Mouse (Mus musculus): ENCODE measurements around the gene Nobox. TPM values are rescaled to one million over a fixed set of nuclear protein-coding genes. Genes with fewer than 3 reads are reported as not detected.

The Nobox gene
- total RNA-seq (2021) = not detected
- long read RNA-seq = 0 reads

GRCm38 (mm10) chr6:43309454-43309853 lies at the start of gene Nobox:
TSS of gene Nobox (minus strand) at chr6:43309554.
- no peak for DNase-seq (ENCODE audit: low spot score in 2 of 2)

- no peak for DNase-seq (ENCODE audit: low spot score in 2 of 2)
Observed at GRCm38 (mm10) chr6:43354562-43355241, 45.3 kb upstream of the Nobox start.

- no peak for DNase-seq (ENCODE audit: low spot score in 2 of 2)
Observed at GRCm38 (mm10) chr6:43353446-43353845, 44.1 kb upstream of the Nobox start.

- DNase-seq (ENCODE audit: low spot score in 2 of 2) = no peak
Observed at GRCm38 (mm10) chr6:43349083-43349482, 39.7 kb upstream of the Nobox start.

- no peak for DNase-seq (ENCODE audit: low spot score in 2 of 2)
Observed at GRCm38 (mm10) chr6:43347637-43348036, 38.3 kb upstream of the Nobox start.

- no peak for DNase-seq (ENCODE audit: low spot score in 2 of 2)
Observed at GRCm38 (mm10) chr6:43343006-43343405, 33.7 kb upstream of the Nobox start.

GRCm38 (mm10) chr6:43342386-43342785 lies 33.0 kb upstream of the Nobox start:
- no peak for DNase-seq (ENCODE audit: low spot score in 2 of 2)

GRCm38 (mm10) chr6:43338804-43339203 lies 29.4 kb upstream of the Nobox start:
- DNase-seq (ENCODE audit: low spot score in 2 of 2) = no peak

GRCm38 (mm10) chr6:43337491-43337961 lies 28.2 kb upstream of the Nobox start:
- DNase-seq (ENCODE audit: low spot score in 2 of 2) = no peak

GRCm38 (mm10) chr6:43335619-43336234 lies 26.4 kb upstream of the Nobox start:
- no peak for DNase-seq (ENCODE audit: low spot score in 2 of 2)

GRCm38 (mm10) chr6:43333479-43333878 lies 24.1 kb upstream of the Nobox start:
- no peak for DNase-seq (ENCODE audit: low spot score in 2 of 2)

- no peak for DNase-seq (ENCODE audit: low spot score in 2 of 2)
Observed at GRCm38 (mm10) chr6:43312961-43313656, 3.8 kb upstream of the Nobox start.

- no peak for DNase-seq (ENCODE audit: low spot score in 2 of 2)
Observed at GRCm38 (mm10) chr6:43312546-43312945, 3.2 kb upstream of the Nobox start.

GRCm38 (mm10) chr6:43310071-43310470 lies 717 bp upstream of the Nobox start:
- no peak for DNase-seq (ENCODE audit: low spot score in 2 of 2)

- peak in 1 of 2 experiments; percentile 27 for DNase-seq (ENCODE audit: low spot score in 2 of 2)
Observed at GRCm38 (mm10) chr6:43297508-43297850, 11.9 kb downstream of the Nobox start.

GRCm38 (mm10) chr6:43296798-43297507 lies 12.4 kb downstream of the Nobox start:
- peak in 1 of 2 experiments; percentile 72 for DNase-seq (ENCODE audit: low spot score in 2 of 2)

- peak in 1 of 2 experiments; percentile 21 for DNase-seq (ENCODE audit: low spot score in 2 of 2)
Observed at GRCm38 (mm10) chr6:43295908-43296307, 13.4 kb downstream of the Nobox start.

GRCm38 (mm10) chr6:43293175-43293574 lies 16.2 kb downstream of the Nobox start:
- DNase-seq (ENCODE audit: low spot score in 2 of 2) = no peak

- no peak for DNase-seq (ENCODE audit: low spot score in 2 of 2)
Observed at GRCm38 (mm10) chr6:43292471-43293076, 16.8 kb downstream of the Nobox start.

- no peak for DNase-seq (ENCODE audit: low spot score in 2 of 2)
Observed at GRCm38 (mm10) chr6:43292041-43292440, 17.3 kb downstream of the Nobox start.

- DNase-seq (ENCODE audit: low spot score in 2 of 2) = no peak
Observed at GRCm38 (mm10) chr6:43280481-43280880, 28.9 kb downstream of the Nobox start.
